Mouse (Mus musculus) urinary bladder, postnatal 4 days (tissue): ENCODE measurements at regions not wholly inside any gene's neighbourhood (a gene's known extent, or its start where the extent isn't known, plus 50 kb on each side); places are given as distances from the start of the nearest gene placed in this dataset.

Source experiments
- DNase-seq, 2 experiments: peaks; one replicate each; pipeline ENCODE4 v3.0.0; 2021 to 2022; ENCODE audit warnings: low spot score in 2 of 2

DNA sequence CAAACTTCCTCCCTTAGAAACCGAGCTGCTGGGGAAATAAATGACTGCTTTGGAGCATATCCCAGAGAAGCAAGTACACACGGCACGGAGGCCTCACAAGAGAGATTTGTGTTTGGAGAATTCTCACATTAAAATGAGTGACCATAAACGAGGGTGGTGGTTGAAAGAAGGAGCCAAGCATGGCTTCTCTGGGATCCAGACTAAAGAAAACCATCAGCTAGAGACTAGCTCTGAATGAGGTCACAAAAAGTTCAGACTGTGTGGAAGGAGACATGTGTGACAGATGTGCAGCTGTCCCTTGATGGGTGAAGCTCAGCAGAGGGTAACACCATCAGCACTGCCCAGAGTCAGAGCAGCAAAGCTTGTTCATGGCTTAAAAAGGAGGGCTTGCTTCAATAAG, 89.4 kb upstream of the Tenm4 start:
- DNase-seq, result no peak

GRCm38 (mm10) chr7:96095185-96095584, 75.9 kb upstream of the Tenm4 start:
- DNase-seq, result no peak

- no peak for DNase-seq
These were observed 75.3 kb upstream of the Tenm4 start for GRCm38 (mm10) chr7:96095752-96096151.

DNA sequence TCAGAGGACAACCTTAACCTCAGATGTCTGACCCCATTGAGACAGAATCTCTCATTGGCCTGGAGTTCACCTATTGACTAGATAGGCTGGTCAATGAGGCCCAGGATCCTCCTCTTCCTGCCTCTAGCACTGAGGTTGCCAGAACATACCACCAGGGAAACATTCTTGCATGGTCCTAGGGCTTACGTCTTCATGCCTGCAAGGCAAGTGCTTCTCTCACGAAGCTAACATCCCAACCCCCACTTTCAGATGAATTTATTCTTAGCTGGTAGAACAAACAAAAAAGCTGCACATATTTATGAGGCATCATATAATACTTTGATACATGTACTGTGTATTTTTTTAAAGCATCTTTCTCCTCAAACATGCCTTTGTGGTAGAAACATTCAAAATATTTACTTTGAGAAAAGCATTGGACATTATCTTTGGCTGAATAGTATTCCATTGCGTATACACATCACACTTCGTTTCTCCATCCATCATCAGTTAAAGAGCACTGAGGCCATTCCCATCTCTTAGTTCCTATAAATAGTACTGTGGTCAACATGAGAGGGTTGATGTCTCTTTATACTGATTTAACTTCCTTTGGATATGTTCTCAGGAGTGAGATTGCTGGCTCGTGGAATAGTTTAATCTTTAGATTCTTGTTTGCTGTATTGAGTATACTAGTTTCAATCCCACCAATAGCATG, 72.2 kb upstream of the Tenm4 start:
- DNase-seq, result no peak

DNA sequence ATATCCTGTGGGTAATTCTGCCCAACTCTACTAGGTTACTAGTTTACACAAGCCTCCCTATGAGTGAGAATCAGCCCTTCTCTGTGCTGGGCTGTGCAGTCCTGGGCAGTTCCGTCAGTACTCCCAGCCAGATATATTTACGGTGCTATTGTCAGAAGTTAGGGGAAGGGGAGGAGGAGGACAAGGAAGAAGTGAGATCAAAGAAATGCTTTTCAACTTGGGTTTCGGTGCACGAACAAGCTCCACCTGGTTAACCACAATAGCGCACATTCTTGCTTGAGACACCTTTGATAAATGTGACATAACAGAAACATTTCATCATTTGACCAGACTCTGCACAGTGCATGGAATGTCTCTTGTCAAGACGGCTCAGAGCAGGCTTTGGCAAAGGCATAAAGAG, 68.3 kb upstream of the Tenm4 start:
- DNase-seq, result no peak

DNA sequence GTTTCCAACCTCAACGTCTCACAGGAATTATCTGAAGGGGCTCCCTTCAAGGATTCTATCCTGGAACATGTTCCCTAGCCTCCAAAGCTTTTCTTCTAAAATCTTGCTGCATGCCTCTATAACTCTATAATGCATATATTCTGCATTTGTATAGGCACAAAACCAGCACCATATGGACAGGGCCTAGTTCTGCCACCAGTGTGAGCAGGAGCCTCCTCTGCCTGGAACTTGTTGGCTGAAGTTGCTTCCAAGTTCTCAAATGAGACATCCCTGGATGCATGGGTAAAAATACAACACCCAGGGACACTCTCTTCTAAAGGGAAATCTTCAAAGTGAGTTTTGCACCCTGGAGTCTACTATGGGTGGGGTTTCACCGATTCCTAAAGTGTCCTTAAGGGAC, 62.3 kb upstream of the Tenm4 start:
- DNase-seq, result no peak

DNA sequence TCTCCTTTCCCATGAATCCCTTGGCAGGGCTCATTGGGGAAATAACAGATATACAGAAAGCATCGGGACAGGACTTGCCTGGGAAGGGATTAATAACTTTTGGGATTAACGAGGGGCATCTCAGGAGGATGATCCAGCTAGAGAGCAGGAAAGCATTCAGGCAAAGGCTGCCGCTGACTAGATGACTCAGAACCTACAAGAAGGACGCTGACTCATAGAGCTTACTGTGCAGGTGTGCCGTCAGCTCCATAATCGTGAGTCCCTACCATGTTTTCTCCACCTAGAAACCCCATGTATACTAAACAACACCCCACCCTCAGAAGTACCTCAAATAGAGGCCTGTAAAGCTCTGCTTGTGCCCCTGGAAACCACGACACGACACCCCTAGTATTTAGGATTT, 50.9 kb upstream of the Tenm4 start:
- DNase-seq, result no peak
